Mouse (Mus musculus): ENCODE results near the gene Pcbd1.

DNA sequence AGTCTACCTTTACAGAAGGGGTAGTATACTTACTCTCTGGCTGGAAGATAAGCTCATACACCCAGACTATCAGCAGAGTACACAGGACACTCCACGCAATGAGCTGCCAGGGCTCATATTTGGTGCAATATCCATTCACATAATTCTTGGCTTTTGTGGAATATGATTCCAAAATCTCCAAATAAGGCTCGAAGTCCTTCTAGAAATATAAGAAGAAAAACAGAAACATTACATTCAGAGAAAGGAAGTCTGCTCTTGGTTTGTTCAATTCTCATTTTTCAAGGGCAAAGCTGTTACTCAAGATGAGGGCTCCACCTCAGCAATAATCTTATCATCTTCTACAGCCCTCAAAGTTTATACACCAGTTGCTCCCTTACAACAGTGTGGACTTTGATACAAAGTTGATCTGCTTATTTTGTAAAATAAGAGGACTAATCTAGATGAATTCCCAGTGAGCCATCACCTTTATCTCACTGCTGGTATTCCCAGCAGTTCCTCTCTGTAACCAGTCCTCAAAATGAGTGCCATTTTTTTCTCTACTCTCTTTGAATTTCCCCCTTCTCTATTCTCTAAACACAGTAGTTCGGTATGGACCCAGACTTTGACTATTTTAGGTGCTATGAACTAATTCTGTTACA is 34.3 kb downstream of the Pcbd1 start:
- TF ChIP-seq CTCF (IDR thresholded peaks at IDR 0.05; ENCODE audit: low read depth, low read length): no peak
- no peak for TF ChIP-seq POLR2A (IDR thresholded peaks at IDR 0.05; ENCODE audit: borderline replicate concordance, low read depth, low read length)
